Mouse (Mus musculus): ENCODE measurements at regions not wholly inside any gene's neighbourhood (a gene's known extent, or its start where the extent isn't known, plus 50 kb on each side); places are given as distances from the start of the nearest gene placed in this dataset.

DNA sequence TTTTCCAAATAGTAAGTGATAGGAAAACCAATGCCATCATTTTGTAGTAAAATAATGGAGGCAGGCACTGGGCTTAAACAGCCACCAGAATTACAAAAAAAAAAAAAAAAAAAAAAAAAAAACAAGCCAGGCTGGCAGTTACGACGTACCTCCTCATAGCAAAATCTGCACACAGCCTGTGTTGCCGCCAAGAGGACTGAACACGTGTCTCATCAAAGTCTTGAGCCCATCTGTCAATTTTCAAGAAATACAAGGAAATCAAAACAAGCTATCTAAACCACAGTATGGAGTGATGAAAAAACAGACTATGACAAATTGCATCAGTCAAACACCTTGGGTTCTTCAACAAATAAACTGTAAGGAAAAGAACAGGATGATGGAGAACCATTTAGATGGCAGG lies 791.2 kb upstream of the Got2 start:
- TF ChIP-seq CTCF (IDR thresholded peaks at IDR 0.05; ENCODE audit: control insufficient read depth, insufficient read depth, insufficient replicate concordance, low read depth, low read length) = no peak
- no peak for TF ChIP-seq POLR2A (IDR thresholded peaks at IDR 0.05; ENCODE audit: control insufficient read depth, low read depth, low read length)
